Mouse (Mus musculus) liver, adult 2 months (tissue): ENCODE data around the gene Rlf. TPM values are rescaled to one million over a fixed set of nuclear protein-coding genes. Genes with fewer than 3 reads are reported as not detected.

ENCODE experiments used
- DNase-seq: peaks from one replicate; pipeline ENCODE4 v3.0.0-alpha.2; 2011; ENCODE audit warnings: low read depth, low spot score; ENCODE audit errors: extremely low read depth
- H3K27ac ChIP-seq: fragments of 200-500 bp; replicated peaks from 2 replicates; pipeline ENCODE4 v1.5.1; 2012; ENCODE audit warnings: low read depth, mild to moderate bottlenecking, control low read depth, inconsistent platforms, low read length; ENCODE audit not compliant: insufficient read depth
- H3K27me3 ChIP-seq: fragments of 200-500 bp; 2 replicates; pipeline ENCODE4 v1.6.1; 2012; ENCODE audit warnings: mild to moderate bottlenecking, moderate library complexity, low read length, inconsistent platforms; ENCODE audit not compliant: control insufficient read depth, insufficient read depth
- H3K36me3 ChIP-seq: fragments of 200-500 bp; 2 replicates; pipeline ENCODE4 v1.6.1; 2012; ENCODE audit warnings: low read length, inconsistent platforms; ENCODE audit not compliant: control insufficient read depth, insufficient read depth
- H3K4me1 ChIP-seq: fragments of 200-500 bp; 2 replicates; pipeline ENCODE4 v1.6.1; 2011; ENCODE audit warnings: low read length; ENCODE audit not compliant: control insufficient read depth, insufficient read depth
- H3K4me3 ChIP-seq: fragments of 200-500 bp; 2 replicates; pipeline ENCODE4 v1.5.1; 2011; ENCODE audit warnings: low read depth, mild to moderate bottlenecking, control low read depth, low read length, moderate library complexity; ENCODE audit not compliant: insufficient read depth
- H3K79me2 ChIP-seq: fragments of 200-500 bp; 2 replicates; pipeline ENCODE4 v1.6.1; 2012; ENCODE audit warnings: inconsistent platforms, mild to moderate bottlenecking, low read length, moderate library complexity; ENCODE audit not compliant: control insufficient read depth, insufficient read depth
- H3K9ac ChIP-seq: fragments of 200-500 bp; 2 replicates; pipeline ENCODE4 v1.6.1; 2012; ENCODE audit warnings: low read depth, mild to moderate bottlenecking, control low read depth, inconsistent platforms, low read length
- CTCF ChIP-seq: fragments of 200-500 bp; IDR thresholded peaks from 2 replicates; pipeline ENCODE4 v1.5.1; 2011; ENCODE audit warnings: low read depth, low read length, control low read depth
- POLR2A ChIP-seq: fragments of 200-500 bp; IDR thresholded peaks from 2 replicates; pipeline ENCODE4 v1.6.1; 2011; ENCODE audit warnings: low read length, control low read depth; ENCODE audit not compliant: insufficient read depth; ENCODE audit errors: extremely low read depth
- WGBS: fragments of 180-500 bp; shearing (Covaris S2); methylation state at CpG from one replicate; pipeline ENCODE4 v1.1.7; 2018; 5-methylcytosine and 5-hydroxymethylcytosine counted together
- polyA plus RNA-seq: library from polyadenylated mRNA; depleted of rRNA; stranded (reverse); fragments of >200 nt; gene quantifications from 2 replicates; pipeline ENCODE4 v1.2.3, GENCODE M21; 2012; rRNA removed
- total RNA-seq: library from RNA; depleted of rRNA; stranded (reverse); fragments of >200 nt; gene quantifications from 2 replicates; pipeline ENCODE4 v1.2.3, GENCODE M21; 2014; rRNA removed

The Rlf gene
- total and polyA plus RNA-seq, 2 experiments: 1.5 to 10.5 TPM

- Histone ChIP-seq H3K4me3 (no peak within 1 kb of the TSS), H3K4me1 (no peaks in the 10 kb centered on the region), H3K27me3 (no peaks in the 10 kb centered on the region), H3K9ac (no peak within 1 kb of the TSS), H3K27ac (no peak within 1 kb of the TSS), H3K79me2 (no peaks in the 10 kb centered on the region), H3K36me3 (no peaks in the 10 kb centered on the region)
- no peak for DNase-seq
- 92% methylated on average over 2 of the region's 2 CpGs for WGBS
- TF ChIP-seq POLR2A: no peak
- no peak for TF ChIP-seq CTCF
Measured at GRCm38 (mm10) chr4:121109126-121109525, 105.8 kb downstream of the Rlf start, which contains the start of gene Tmco2. Tmco2 (minus strand) TSS chr4:121109226.

- DNase-seq: no peak
- no peak for TF ChIP-seq CTCF
- 83% methylated on average over 4 of the region's 4 CpGs for WGBS
Measured at GRCm38 (mm10) chr4:121103304-121103703, 111.6 kb downstream of the Rlf start.

GRCm38 (mm10) chr4:121097650-121098378, 117.1 kb downstream of the Rlf start, which contains the start of gene Zmpste24:
Zmpste24 (minus strand) TSS chr4:121098241.
- H3K27ac ChIP-seq: no peak within 1 kb of the TSS
- H3K36me3 ChIP-seq: peaks cover 14% of the 10 kb centered on the region
- H3K27me3 ChIP-seq: no peaks in the 10 kb centered on the region
- peaks cover 5% of the 10 kb centered on the region; the same call in 1 of the 2 replicates for H3K4me1 ChIP-seq
- H3K9ac ChIP-seq: peak within 1 kb of the TSS; percentile 73
- peak; percentile 81 for DNase-seq
- H3K4me3 ChIP-seq: peak within 1 kb of the TSS; percentile 67
- TF ChIP-seq CTCF: no peak
- TF ChIP-seq POLR2A: no peak
- under 1% methylated on average over 39 of the region's 39 CpGs for WGBS
- 0 out of 2 replicates have a peak, but pooled peaks cover 3% of the 10 kb centered on the region for H3K79me2 ChIP-seq

More at GRCm38 (mm10) chr4:121103304-121103703, 111.6 kb downstream of the Rlf start:
- Histone ChIP-seq H3K4me1 (peaks cover 2% of the 10 kb centered on the region; the same call in 1 of the 2 replicates), H3K9ac (no peak overlapping the region), H3K27ac (no peak overlapping the region), H3K4me3 (no peak overlapping the region), H3K36me3 (no peaks in the 10 kb centered on the region), H3K79me2 (no peaks in the 10 kb centered on the region), H3K27me3 (no peaks in the 10 kb centered on the region)

Other genes starting within 250 kb of the Rlf start
- 13.7 and 16.9 TPM in 2 replicates for gene Smap2, start 197.8 kb downstream of the Rlf start, total RNA-seq
- gene Smap2, start 197.8 kb downstream of the Rlf start, polyA plus RNA-seq: 19.2 and 20.8 TPM in 2 replicates
- gene Col9a2, start 175.7 kb downstream of the Rlf start, total RNA-seq: not detected in 2 replicates
- gene Col9a2, start 175.7 kb downstream of the Rlf start, polyA plus RNA-seq: not detected in 2 replicates
- gene Zmpste24, start 116.8 kb downstream of the Rlf start, total RNA-seq: 37.3 and 41.0 TPM in 2 replicates
- gene Zmpste24, start 116.8 kb downstream of the Rlf start, polyA plus RNA-seq: 24.3 and 25.7 TPM in 2 replicates
- gene Tmco2, start 105.9 kb downstream of the Rlf start, total RNA-seq: not detected in 2 replicates
- gene Tmco2, start 105.9 kb downstream of the Rlf start, polyA plus RNA-seq: not detected in 2 replicates
- not detected in 2 replicates for gene Gm12888, start 109.8 kb upstream of the Rlf start, total RNA-seq
- gene Gm12888, start 109.8 kb upstream of the Rlf start, polyA plus RNA-seq: not detected in 2 replicates
- not detected in 2 replicates for gene Gm12886, start 208.0 kb upstream of the Rlf start, total RNA-seq
- gene Gm12886, start 208.0 kb upstream of the Rlf start, polyA plus RNA-seq: not detected in 2 replicates